Mouse (Mus musculus) liver, embryonic 14.5 days (tissue): Measurements from ENCODE around the gene Naa60.

ENCODE experiments used
- CTCF ChIP-seq: IDR thresholded peaks from 2 replicates; pipeline ENCODE4 v1.5.1; 2016; ENCODE audit warnings: antibody characterized with exemption, low read depth, control low read depth
- EP300 ChIP-seq: IDR thresholded peaks from 2 replicates; pipeline ENCODE4 v1.6.1; 2016; ENCODE audit warnings: antibody characterized with exemption, low read depth

- TF ChIP-seq EP300 (no peak), CTCF (no peak)
Observed at GRCm38 (mm10) chr16:3854437-3855182, 17.6 kb upstream of the Naa60 start.
